Mouse (Mus musculus) megakaryocyte, embryonic 14.5 days (primary cell): Measurements from ENCODE around the gene 2810459M11Rik.

Experiments used
- FLI1 ChIP-seq: IDR thresholded peaks from 2 replicates; pipeline ENCODE4 v1.6.1; 2012; ENCODE audit warnings: low read length, inconsistent platforms, mixed read lengths
- GATA1 ChIP-seq: IDR thresholded peaks from 3 replicates; pipeline ENCODE4 v1.6.1; 2012; ENCODE audit warnings: mixed read lengths, low read length, inconsistent platforms, borderline replicate concordance

DNA sequence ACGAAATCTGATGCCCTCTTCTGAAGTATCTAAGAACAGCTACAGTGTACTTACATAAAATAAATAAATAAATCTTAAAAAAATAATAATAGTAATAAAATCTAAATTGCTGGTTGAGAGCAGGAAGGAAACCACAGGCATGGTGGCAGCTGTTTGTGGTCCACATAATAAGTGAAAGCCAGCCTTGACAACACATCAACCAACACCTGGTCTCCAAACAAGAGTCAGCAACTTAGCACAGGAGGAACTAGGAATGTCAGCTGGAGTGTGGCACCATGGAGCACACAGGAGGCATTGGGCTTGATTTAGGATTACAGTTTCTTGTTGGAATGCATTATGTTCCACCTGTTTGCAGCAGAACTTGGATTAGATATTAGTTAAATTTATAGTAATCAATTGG lies 59.4 kb downstream of the 2810459M11Rik start:
- TF ChIP-seq GATA1 (no peak), FLI1 (no peak)
